Mouse (Mus musculus) hindbrain, embryonic 16.5 days (tissue): ENCODE measurements around the gene E130114P18Rik. TPM values are rescaled to one million over a fixed set of nuclear protein-coding genes. Genes with fewer than 3 reads are reported as not detected.

Experiments used
- ATAC-seq: fragments of 200-750 bp; cut with Nextera tagmentation; 2 replicates; pipeline ENCODE4 v1.8.0; 2017; ENCODE audit warnings: moderate TSS enrichment, moderate library complexity
- H3K27ac ChIP-seq: fragments of 300-500 bp; sonication (generic); 2 replicates; pipeline ENCODE4 v1.5.1; 2014; ENCODE audit warnings: low read depth, mild to moderate bottlenecking, control low read depth, low read length, moderate library complexity
- H3K27me3 ChIP-seq: fragments of 300-500 bp; sonication (generic); replicated peaks from 2 replicates; pipeline ENCODE4 v1.6.1; 2014; ENCODE audit warnings: low read length; ENCODE audit not compliant: control insufficient read depth, insufficient read depth
- H3K36me3 ChIP-seq: fragments of 300-500 bp; sonication (generic); 2 replicates; pipeline ENCODE4 v1.6.1; 2014; ENCODE audit warnings: mild to moderate bottlenecking, low read length, moderate library complexity, mixed read lengths; ENCODE audit not compliant: control insufficient read depth, insufficient read depth
- H3K4me1 ChIP-seq: fragments of 300-500 bp; sonication (generic); 2 replicates; pipeline ENCODE4 v1.6.1; 2014; ENCODE audit warnings: low read depth, low read length; ENCODE audit not compliant: control insufficient read depth, insufficient read depth
- H3K4me2 ChIP-seq: fragments of 300-500 bp; sonication (generic); 2 replicates; pipeline ENCODE4 v1.6.1; 2014; ENCODE audit warnings: mild to moderate bottlenecking, low read length, control low read depth, moderate library complexity
- H3K4me3 ChIP-seq: fragments of 300-500 bp; sonication (generic); 2 replicates; pipeline ENCODE4 v1.5.1; 2014; ENCODE audit warnings: mild to moderate bottlenecking, low read length, control low read depth, moderate library complexity
- H3K9ac ChIP-seq: fragments of 300-500 bp; sonication (generic); 2 replicates; pipeline ENCODE4 v1.6.1; 2014; ENCODE audit warnings: low read depth, mild to moderate bottlenecking, control low read depth, low read length, moderate library complexity
- H3K9me3 ChIP-seq: fragments of 300-500 bp; sonication (generic); 2 replicates; pipeline ENCODE4 v1.6.1; 2014; ENCODE audit warnings: mild to moderate bottlenecking, low read length, moderate library complexity; ENCODE audit not compliant: control insufficient read depth
- WGBS: fragments of 180-500 bp; shearing (Covaris S2); extraction: QIAGEN DNeasy Blood & Tissue Kit; methylation state at CpG from one replicate; pipeline ENCODE4 v1.1.7; 2014; 5-methylcytosine and 5-hydroxymethylcytosine counted together
- polyA plus RNA-seq: library from polyadenylated mRNA; unstranded; fragments of >200 nt; fragmentation: Nextera tagmentation; extraction: Ambion mirVana; gene quantifications from 2 replicates; pipeline ENCODE4 v1.2.1, GENCODE M21; 2015

The E130114P18Rik gene
- polyA plus RNA-seq: 20.9 and 21.5 TPM in 2 replicates

DNA sequence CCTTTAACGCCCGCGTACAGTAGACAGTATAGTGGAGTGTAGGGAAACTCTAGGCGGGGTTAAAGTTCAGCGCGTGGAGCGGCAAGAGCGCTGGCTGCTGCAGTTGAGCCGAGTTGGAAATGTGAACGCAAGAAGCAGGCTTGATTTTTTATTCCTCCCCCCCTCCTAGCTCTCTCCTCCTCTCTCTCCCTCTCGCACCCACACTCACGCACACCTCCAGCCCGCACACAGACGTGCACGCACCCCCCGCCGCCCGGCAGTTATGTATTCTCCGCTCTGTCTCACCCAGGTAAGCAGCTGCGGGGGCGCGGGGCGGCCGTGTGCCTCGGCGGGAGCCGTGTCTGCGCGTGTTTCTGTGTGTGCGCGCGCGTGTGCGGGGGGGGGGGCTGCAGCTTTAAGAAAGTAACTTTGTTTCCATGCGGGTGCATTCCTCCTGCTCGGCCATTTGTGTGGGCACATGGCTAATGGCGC, at the start of gene E130114P18Rik:
Gene E130114P18Rik (minus strand): TSS at position 373 of the 471 bp plus-strand sequence.
- 0 out of 2 replicates have a peak, but pooled peaks cover 2% of the 10 kb centered on the region for H3K27me3 ChIP-seq
- no peaks in the 10 kb centered on the region for H3K9me3 ChIP-seq
- H3K4me1 ChIP-seq: peaks cover 2% of the 10 kb centered on the region
- peak within 1 kb of the TSS; percentile 80 for H3K4me3 ChIP-seq
- peak within 1 kb of the TSS; percentile 67 for H3K4me2 ChIP-seq
- peak within 1 kb of the TSS; percentile 90 for H3K27ac ChIP-seq
- H3K9ac ChIP-seq: peak within 1 kb of the TSS; percentile 88
- 0% methylated on average over 37 of the region's 37 CpGs for WGBS
- ATAC-seq: peak; percentile 80
- no peaks in the 10 kb centered on the region for H3K36me3 ChIP-seq

DNA sequence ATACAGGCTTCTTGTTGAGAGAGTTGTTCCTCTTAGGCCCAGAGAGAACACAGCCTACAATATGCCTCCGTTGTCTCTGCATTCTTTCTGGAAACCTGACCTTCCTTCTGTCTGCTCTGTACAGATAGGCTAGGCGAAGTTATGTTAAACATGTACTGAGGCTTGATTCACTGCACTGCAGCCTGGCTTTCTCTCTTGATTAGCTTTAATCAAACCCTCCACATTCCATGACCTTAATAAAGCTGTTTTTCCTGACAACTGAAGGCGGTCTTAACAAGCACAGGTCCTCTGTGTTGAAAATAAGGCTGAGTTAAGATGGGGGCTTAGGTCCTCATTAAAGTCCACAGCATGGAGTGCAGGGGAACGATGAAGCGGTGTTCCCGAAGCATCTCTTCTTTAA, 49.2 kb upstream of the E130114P18Rik start:
- Histone ChIP-seq H3K27me3 (no peaks in the 10 kb centered on the region), H3K27ac (no peak overlapping the region), H3K4me3 (no peak overlapping the region), H3K9ac (no peak overlapping the region), H3K36me3 (no peaks in the 10 kb centered on the region), H3K9me3 (no peaks in the 10 kb centered on the region), H3K4me1 (peaks cover 7% of the 10 kb centered on the region), H3K4me2 (no peak overlapping the region)
- ATAC-seq: no peak; the same call in 1 of the 2 replicates
- WGBS: 58% methylated on average over 6 of the region's 6 CpGs

DNA sequence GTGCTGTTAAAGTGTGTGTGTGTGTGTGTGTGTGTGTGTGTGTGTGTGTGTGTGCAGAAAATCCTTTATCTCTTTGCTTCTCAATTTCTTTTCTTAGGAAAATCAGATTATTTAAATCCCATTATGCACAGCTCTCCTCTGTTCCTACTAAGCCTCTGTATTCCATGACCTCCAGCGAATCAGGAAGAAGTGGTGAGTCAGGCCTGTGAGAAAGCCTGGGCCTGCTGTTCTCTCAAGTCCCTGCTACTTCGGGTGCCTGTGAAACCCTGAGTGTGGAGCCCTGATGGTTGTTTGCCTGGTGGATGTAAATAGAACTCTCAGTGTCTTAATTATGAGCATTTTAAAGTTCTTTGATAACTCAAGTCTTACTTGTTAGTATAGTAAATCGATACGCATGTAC, 48.0 kb upstream of the E130114P18Rik start:
- WGBS: 72% methylated on average over 4 of the region's 4 CpGs
- no peak for ATAC-seq
- no peak overlapping the region for H3K4me3 ChIP-seq
- no peaks in the 10 kb centered on the region for H3K9me3 ChIP-seq
- H3K4me2 ChIP-seq: no peak overlapping the region
- no peak overlapping the region for H3K27ac ChIP-seq
- no peaks in the 10 kb centered on the region for H3K36me3 ChIP-seq
- no peaks in the 10 kb centered on the region for H3K27me3 ChIP-seq
- no peak overlapping the region for H3K9ac ChIP-seq
- H3K4me1 ChIP-seq: peaks cover 7% of the 10 kb centered on the region

GRCm38 (mm10) chr4:97825432-97825831, 47.6 kb upstream of the E130114P18Rik start:
- H3K4me1 ChIP-seq: peaks cover 7% of the 10 kb centered on the region

GRCm38 (mm10) chr4:97824451-97824850, 46.6 kb upstream of the E130114P18Rik start:
- no peaks in the 10 kb centered on the region for H3K9me3 ChIP-seq
- no peak overlapping the region for H3K4me2 ChIP-seq
- H3K4me1 ChIP-seq: peaks cover 7% of the 10 kb centered on the region
- no peaks in the 10 kb centered on the region for H3K27me3 ChIP-seq
- H3K9ac ChIP-seq: no peak overlapping the region
- 59% methylated on average over 4 of the region's 4 CpGs for WGBS
- H3K27ac ChIP-seq: 0 out of 2 replicates have a peak overlapping the region, but pooled peaks have one; percentile 34
- ATAC-seq: no peak
- no peaks in the 10 kb centered on the region for H3K36me3 ChIP-seq
- H3K4me3 ChIP-seq: no peak overlapping the region

More at GRCm38 (mm10) chr4:97825432-97825831, 47.6 kb upstream of the E130114P18Rik start:
- Histone ChIP-seq H3K4me3 (no peak overlapping the region), H3K36me3 (no peaks in the 10 kb centered on the region), H3K27me3 (no peaks in the 10 kb centered on the region), H3K4me2 (no peak overlapping the region), H3K9ac (no peak overlapping the region), H3K9me3 (no peaks in the 10 kb centered on the region), H3K27ac (no peak overlapping the region)
- WGBS: 61% methylated on average over 4 of the region's 4 CpGs
- no peak for ATAC-seq

GRCm38 (mm10) chr4:97823512-97823911, 45.6 kb upstream of the E130114P18Rik start:
- 73% methylated on average over 6 of the region's 6 CpGs for WGBS
- H3K9ac ChIP-seq: no peak overlapping the region
- no peaks in the 10 kb centered on the region for H3K36me3 ChIP-seq
- no peak overlapping the region for H3K27ac ChIP-seq
- no peak overlapping the region for H3K4me2 ChIP-seq
- peaks cover 7% of the 10 kb centered on the region for H3K4me1 ChIP-seq
- ATAC-seq: no peak
- no peak overlapping the region for H3K4me3 ChIP-seq
- H3K9me3 ChIP-seq: no peaks in the 10 kb centered on the region
- no peaks in the 10 kb centered on the region for H3K27me3 ChIP-seq

- Histone ChIP-seq H3K36me3 (no peaks in the 10 kb centered on the region), H3K4me3 (no peak overlapping the region), H3K9ac (no peak overlapping the region), H3K4me2 (no peak overlapping the region), H3K4me1 (peaks cover 4% of the 10 kb centered on the region), H3K27ac (no peak overlapping the region), H3K9me3 (no peaks in the 10 kb centered on the region), H3K27me3 (no peaks in the 10 kb centered on the region)
- WGBS: 89% methylated on average over 4 of the region's 4 CpGs
- no peak for ATAC-seq
Observed at GRCm38 (mm10) chr4:97821556-97822251, 43.8 kb upstream of the E130114P18Rik start.

DNA sequence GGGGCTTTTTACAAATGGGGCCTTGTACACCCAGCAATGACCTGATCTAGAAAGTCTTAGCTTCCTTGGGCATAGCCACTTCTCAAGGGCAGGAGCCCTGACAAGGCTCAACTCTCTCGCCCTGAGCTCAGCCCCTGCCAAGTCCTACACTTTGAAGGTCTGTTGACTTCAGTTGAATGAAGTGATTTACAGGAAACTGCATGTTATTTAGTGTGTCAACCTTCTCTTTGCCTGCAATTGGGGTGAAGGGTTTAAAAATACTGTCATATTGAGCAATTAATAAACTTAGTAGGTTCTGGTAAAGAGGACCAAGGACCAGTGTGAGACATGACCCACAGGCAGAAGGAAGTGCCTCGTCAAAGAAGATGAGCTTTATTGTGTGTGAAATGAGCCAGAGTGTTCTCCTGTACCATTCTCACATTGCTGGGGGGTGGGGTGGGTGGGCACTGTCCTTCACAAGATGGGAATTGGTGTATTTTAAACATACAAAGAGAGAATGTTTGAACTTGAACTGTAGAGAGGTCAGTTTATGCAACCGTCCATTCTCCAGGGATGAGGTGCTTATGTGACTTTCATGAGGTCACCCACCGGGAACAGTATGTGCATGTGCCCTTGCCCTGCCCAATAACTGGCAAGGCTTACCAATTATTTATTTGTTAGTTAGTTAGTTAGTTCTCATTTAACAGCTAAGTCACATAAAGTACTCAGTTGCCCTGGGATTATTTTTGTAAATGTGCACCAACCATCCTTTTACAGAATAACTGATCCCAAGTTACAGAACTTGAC, 42.8 kb upstream of the E130114P18Rik start:
- 76% methylated on average over 4 of the region's 4 CpGs for WGBS
- no peaks in the 10 kb centered on the region for H3K36me3 ChIP-seq

DNA sequence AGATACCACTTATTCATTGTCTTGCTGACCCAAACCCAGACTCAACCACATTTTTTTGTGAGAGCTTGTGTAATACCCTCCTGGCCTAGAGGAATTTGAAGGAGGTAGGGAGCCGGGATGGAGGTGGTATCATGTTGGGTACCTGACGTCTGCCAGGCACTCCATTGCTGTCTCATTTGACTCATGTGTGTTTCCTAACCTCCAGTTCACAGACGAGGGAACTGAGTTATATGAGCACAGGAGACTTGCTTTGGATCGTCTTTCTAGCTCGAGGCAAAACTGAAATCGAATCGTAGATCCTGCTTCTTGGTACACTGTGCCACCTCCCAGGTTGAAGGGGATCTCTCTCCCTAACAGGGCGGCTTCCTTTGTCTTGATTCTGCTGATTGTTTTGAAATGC, 41.2 kb upstream of the E130114P18Rik start:
- Histone ChIP-seq H3K36me3 (no peaks in the 10 kb centered on the region), H3K9me3 (no peaks in the 10 kb centered on the region), H3K4me2 (no peak overlapping the region), H3K9ac (no peak overlapping the region), H3K4me1 (peaks cover under 1% of the 10 kb centered on the region), H3K4me3 (no peak overlapping the region), H3K27me3 (no peaks in the 10 kb centered on the region), H3K27ac (no peak overlapping the region)
- no peak for ATAC-seq
- 80% methylated on average over 8 of the region's 8 CpGs for WGBS

More for the DNA sequence above, 42.8 kb upstream of the E130114P18Rik start:
- Histone ChIP-seq H3K4me2 (no peak overlapping the region), H3K27me3 (no peaks in the 10 kb centered on the region), H3K27ac (no peak overlapping the region), H3K9me3 (no peaks in the 10 kb centered on the region), H3K4me3 (no peak overlapping the region), H3K9ac (no peak overlapping the region), H3K4me1 (peaks cover 4% of the 10 kb centered on the region)
- no peak for ATAC-seq
